Mouse (Mus musculus): ENCODE measurements around the gene Bcl3.

DNA sequence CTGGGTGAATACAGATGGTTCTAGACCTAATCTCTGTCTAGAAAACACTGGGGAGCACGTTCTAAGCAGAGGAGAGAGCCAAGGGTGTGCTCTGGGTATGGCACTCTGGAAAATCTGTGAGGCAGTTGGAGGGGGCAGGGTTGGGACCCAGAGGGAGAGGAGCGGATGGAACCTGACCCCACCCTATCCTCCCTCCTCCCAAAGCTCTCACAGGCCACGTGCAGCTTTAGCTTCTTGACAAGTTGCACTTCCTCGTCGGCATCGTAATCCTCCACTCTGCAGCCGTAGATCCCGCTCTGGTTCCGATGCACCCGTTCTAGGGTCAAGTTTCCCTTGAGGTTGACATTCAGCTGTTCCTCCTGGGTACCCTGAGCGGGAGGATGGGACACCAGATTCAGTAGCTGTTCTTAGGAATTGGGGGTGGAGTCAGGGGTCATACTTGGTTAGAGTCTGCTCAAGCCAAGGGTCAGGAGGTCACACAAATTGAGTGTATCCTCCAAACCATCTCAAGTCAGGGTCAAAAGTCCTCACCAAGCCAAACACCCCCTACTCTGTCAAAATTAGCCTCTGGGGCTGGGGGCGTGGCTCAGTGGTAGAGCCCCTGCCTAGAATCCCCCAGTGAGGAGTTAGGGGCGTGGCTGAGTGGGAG, 58.6 kb downstream of the Bcl3 start:
- TF ChIP-seq POLR2A (IDR thresholded peaks at IDR 0.05; ENCODE audit: borderline replicate concordance, insufficient read depth, low read length) (no peak), CTCF (IDR thresholded peaks at IDR 0.05; ENCODE audit: borderline replicate concordance, insufficient read depth, low read depth, low read length) (no peak)

All from cerebellum, adult 2 months (tissue).